Mouse (Mus musculus) cerebellum, postnatal 25 days (tissue): Measurements from ENCODE around the gene Tubgcp2.

Source experiments
- DNase-seq, 2 experiments: peaks; one replicate each; pipeline ENCODE4 v3.0.0; 2021; ENCODE audit warnings: mixed read lengths in 2 of 2

Tubgcp2 gene

GRCm38 (mm10) chr7:140036281-140037170 is at the start of gene Tubgcp2, which contains the start of gene Zfp511:
TSS of gene Tubgcp2 (minus strand) at chr7:140036669.
TSS of gene Zfp511 (plus strand) at chr7:140036391.
- DNase-seq = peak; percentile 97

DNA sequence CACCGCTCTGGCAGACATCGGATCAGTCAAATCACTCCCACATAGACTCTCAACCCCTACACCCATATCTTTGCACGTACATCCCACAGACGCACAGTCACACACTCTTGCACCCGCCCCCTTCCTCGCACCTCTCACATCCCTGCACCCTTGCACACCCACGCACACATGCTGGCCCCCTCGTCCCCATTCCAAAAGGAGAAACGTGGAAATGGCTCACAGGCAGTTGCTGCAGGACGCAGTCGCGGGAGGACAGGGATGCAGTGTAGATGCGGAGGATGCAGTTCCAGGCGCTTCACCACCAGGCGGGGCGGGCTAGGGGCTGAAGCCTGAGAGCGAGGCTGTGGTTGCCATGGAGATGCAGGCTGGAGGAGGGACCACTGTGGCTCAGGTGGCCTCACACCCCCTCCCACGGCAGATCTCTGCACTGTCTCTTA is 45.8 kb upstream of the Tubgcp2 start, which contains the start of gene Caly:
Gene Caly (minus strand): TSS at position 307 of the 437 bp plus-strand sequence.
- DNase-seq = peak; percentile 78 to 87

DNA sequence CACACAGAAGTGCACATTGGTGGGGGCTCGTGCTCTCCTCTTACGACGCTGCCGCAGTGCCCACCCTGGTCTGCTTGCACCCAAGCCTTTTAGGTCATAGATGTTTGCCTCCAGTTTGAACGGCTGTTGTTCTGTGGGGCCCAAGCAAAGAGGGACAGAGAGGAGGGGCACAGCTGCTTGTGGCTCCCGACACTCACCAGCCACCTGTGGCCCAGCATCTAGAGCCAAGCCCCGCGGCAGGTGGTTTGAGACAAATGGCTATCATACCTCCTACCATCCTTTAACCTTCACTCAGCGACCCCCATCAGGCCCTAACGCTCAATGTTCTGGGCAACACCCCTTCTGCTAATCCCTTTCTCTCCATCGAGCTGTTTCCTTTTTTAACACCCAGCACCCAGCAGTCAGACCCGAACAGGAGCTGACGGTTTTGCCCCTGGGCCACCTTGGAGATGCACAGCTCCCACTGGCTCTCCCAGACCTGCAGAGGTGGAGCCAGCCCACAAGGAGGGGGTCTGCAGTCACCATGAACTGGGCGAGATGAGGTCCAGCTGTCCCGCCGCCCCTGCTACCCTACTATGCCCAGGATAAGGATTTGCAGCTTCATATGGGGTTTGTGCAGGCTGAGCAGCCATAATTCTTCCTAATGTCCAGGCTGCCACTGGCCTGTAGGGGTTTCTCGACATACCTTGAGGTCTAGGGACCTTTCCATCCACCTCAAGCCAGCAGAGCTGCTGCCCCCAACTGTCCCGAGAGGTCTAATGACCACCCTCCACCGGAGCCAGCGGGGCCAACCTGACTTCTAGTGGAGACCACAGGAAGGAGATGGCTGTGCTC is 45.2 kb upstream of the Tubgcp2 start:
- DNase-seq = peak; percentile 58 to 67

DNA sequence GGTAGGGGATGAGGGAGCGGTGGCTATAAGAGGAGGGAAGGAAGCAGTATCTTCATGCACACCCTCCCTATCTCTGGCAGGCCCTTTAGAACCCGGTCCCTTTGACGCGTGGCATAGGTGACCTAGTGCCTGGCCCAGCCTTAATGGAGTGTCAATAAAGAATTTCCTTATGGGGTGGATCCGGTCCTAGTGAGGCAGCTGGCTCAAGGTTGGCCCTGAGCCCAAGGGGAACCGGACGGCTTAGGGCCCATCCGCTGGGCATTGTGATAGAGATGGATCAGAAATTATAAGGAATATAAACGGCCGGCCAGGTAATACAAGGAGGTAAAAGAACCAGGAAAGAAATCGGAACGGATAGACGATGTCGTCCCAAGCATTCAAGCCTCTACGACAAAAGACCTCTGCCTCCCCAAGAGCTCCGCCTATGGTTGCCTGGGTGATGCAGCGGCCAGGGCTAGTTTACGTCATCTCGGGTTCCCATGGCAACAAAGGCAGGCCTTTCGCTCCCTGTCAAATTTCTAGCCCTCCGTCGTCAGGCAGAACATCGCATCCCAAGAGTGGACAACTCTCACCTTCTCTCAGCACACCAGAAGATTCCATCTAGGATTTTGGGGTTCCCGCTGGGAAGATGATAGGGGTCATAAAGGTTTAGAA is 44.2 kb upstream of the Tubgcp2 start:
- peak; percentile 89 to 94 for DNase-seq

DNA sequence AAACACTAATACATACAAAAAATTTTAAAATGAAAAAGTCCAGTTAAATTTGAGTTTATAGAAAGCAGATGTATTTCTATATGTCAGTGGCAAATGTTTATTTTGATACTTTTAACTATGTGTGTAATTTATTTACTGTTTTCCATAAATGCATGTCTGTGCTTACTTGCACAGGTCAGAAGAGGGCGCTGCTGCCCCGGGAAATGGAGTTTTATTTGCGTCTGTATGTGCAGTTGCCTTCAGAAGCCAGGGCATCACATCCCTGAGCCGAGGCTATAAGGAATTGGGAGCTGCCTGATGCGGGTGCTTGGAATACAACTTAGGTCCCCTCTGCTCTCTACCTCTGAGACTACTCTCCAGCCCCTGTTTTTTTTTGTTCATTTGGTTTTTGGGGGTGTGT is 42.2 kb upstream of the Tubgcp2 start:
- DNase-seq = peak; percentile 83 to 89

DNA sequence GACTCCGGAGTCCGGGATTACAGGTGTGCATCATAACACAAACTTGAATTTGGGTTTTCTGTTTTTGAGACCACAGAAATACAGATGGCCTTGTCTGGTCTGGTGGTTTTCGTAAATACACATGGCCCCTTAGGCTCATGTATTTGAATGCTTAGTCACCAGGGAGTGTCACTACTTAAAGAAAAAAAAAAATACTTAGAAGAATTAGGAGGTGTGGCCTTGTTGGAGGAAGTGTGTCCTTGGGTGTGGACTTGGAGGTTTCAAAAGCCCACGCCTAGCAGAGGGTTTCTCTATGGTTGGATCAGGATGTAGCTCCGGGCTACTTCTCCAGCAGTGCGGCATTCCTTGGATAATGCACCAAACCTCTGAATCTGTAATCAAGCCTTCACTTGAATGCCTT is 41.2 kb upstream of the Tubgcp2 start:
- no peak for DNase-seq

GRCm38 (mm10) chr7:140070042-140070711 is 33.7 kb upstream of the Tubgcp2 start:
- no peak for DNase-seq

- no peak for DNase-seq
These were observed 30.9 kb upstream of the Tubgcp2 start for GRCm38 (mm10) chr7:140067397-140067796.

DNA sequence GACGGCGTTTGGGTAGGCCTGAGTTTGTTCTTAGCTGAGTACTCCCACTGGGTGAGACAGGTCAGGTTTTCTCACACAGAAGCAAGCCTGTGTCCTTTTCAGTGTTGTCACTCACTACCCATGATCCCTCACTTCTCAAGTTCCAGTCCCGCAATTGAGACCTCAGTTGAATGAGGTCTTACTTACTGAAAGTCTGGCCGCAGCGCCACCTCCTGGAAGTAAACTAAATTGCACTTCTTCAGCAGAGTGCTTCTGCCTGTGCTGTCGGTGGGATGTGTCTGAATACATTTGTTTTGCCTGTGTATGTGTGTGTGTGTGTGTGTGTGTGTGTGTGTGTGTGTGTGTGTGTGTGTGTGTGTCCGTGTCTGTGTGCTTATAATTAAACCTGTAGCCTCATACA is 26.6 kb upstream of the Tubgcp2 start:
- peak; percentile 68 to 84 for DNase-seq

- peak in 1 of 2 experiments; percentile 57 for DNase-seq
These were observed 25.8 kb upstream of the Tubgcp2 start for GRCm38 (mm10) chr7:140062307-140062706.

- DNase-seq = no peak
These were observed 25.3 kb upstream of the Tubgcp2 start for GRCm38 (mm10) chr7:140061832-140062130.

GRCm38 (mm10) chr7:140060936-140061831 is 24.7 kb upstream of the Tubgcp2 start:
- peak in 1 of 2 experiments; percentile 54 for DNase-seq

- no peak for DNase-seq
These were observed 23.1 kb upstream of the Tubgcp2 start for GRCm38 (mm10) chr7:140059601-140060000.

DNA sequence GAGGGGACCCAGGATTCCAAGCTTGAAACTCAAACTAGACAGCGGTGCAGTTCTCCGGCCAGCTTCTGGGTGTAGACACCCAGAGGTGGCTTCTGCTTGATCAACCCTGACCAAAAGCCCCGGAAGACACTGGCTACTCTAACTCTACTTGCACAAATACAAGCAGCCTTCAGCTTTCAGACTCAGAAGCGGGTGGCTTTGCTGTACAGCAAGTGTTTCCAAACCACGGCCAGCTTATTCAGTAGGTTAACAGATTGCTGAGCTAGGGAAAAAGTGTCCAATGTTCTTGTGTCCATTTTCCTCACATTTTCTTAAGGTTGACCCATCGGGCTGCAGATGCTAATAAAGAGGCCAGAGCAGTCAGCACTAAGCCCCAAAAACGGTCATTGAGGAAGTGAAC is 22.1 kb upstream of the Tubgcp2 start:
- no peak for DNase-seq

- peak in 1 of 2 experiments; percentile 37 for DNase-seq
These were observed 21.2 kb upstream of the Tubgcp2 start for GRCm38 (mm10) chr7:140057413-140058407.

DNA sequence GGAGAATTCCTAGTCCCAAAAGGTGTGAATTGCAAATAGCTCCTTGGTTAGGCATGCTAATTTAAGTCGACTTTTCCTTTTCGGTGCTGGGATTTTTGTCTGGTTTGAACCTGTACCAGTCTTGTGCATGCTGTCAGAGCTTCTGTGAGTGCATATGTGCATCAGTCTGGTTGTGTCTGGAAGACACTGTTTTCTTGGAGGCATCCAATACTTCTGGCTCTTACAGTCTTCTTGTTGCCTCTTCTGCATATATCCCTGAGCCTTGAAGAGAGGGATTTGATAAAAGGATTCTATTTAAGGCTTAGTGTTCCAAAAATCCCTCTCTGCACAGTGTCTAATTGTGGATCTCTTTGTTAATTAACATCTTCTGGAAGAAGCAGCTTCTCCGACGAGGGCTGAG is 17.7 kb upstream of the Tubgcp2 start:
- no peak for DNase-seq

DNA sequence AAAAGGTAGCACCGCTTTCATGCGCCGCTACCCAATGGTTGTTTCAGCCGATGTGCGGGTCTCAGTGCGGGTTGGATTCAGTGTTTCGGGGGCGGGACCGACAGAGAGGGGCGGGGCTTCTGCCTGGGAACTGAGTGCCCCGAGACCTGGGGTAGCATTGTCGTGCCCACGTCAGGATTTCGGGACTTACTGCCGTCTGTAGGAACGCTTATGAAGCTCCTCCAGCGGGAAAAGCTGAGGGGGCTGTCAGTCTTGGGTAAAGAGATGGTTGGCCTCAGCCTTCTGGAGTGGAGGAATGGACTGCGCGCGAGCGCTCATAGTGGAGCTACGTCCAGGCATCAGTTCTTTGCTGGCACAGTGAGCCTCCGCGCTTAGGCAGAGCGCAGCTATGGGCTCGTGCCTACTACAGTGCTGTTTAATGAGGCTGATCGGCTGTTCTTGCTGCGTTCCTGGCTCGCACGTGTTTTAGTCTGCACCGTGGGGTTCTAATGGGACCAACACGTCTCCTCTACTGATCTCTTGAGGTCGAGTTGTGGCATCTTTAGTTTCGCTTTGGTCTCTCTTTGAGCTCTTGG is 12.7 kb upstream of the Tubgcp2 start:
- peak in 1 of 2 experiments; percentile 27 for DNase-seq

- DNase-seq = no peak
These were observed 12.1 kb upstream of the Tubgcp2 start, which contains the start of gene Msx3 for GRCm38 (mm10) chr7:140048361-140049114. TSS of gene Msx3 (minus strand) at chr7:140049089.
